Mouse (Mus musculus) liver (tissue): ENCODE measurements around the gene Heatr6.

Source experiments
- DNase-seq: peaks from one replicate; pipeline ENCODE4 v3.0.0-alpha.2; 2020; ENCODE audit warnings: mixed read lengths

Gene Heatr6

DNA sequence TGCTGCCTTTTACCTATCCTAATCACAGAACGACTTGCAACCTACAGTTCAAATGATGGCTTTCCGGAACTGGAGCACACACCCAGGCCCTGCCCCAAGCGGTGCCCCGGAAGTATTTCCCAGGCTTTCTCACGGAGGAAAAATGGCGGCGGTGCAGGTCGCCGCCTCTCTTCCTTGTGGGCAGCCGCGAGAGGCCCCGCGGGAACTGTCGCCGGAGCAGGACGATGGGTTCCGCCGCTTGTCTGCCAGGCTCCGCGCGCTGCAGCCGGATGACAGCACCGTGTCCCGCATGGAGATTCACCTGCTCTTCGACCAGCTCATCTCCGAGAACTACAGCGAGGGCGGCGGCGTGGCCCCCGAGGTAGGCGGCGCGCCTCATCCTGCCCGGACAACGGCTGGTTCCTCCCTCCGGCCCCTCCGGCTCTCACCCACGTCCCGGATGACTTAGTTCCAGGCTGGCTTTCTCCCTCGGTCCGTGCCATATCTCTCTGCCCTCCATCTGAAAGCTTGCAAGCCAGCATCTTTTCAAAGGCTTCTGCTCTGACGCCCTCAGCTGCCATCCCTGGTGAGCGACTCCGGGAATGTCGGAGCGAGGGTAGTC, at the start of gene Heatr6:
Heatr6 (plus strand) TSS at position 116 of the 601 bp plus-strand sequence.
- DNase-seq = peak; percentile 83

DNA sequence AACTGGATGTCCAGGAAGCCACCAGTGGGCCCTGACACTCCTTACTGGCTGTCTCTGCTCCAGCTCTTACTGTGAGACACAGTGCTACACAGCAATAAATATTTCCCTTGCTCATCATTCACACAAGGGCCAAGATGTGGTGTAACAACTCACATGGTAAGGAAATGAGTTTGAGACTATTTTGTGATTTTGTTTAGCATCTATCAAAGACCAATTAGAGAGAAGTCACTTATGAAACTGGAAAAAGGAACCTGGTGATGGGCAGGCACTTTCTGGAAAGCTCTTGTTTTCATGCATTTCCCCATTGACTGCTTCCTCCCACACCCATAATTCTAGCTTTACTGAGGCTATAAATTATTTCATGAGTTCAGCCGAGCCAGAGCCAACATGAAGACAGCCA, 49.8 kb upstream of the Heatr6 start, which contains the start of gene Wfdc17:
Wfdc17 (plus strand) TSS at position 287 of the 400 bp plus-strand sequence.
- no peak for DNase-seq

DNA sequence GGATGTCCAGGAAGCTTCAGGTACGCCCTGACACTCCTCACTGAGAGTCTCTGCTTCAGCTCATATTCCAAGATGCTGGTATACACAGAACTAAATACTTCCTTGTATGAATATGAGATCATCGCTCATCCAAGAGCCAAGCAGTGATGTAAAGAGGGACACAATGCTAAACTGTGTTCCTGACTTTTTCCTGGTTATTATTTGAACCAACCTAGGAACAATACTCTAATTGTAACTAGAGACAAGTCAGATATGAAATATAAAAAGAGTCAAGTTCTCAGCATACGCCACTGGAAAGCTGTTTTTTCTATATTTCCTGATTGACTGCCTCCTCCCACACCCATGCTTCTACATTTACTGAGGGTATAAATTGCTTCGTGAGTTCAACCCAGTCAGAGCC, 44.8 kb upstream of the Heatr6 start, which contains the start of gene Wfdc18:
Wfdc18 (plus strand) TSS at position 301 of the 400 bp plus-strand sequence.
- DNase-seq = no peak

DNA sequence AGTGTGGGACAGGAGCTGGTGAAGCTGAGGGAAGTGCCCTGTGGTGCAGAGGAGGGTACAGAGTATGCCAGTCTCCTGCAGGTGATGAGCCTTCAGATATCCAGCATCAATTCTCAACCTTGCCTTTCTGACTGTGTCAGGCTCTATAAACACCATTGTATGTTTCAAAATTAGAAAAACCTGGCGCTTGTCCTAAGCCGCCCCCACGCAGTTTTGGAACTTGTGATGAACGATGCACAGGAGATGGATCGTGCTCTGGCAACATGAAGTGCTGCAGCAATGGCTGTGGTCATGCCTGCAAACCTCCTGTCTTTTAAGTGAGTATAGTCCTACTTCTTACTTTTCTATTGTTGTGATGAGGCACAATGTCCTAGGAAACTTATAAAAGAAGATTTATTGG, 43.8 kb upstream of the Heatr6 start:
- DNase-seq = no peak

DNA sequence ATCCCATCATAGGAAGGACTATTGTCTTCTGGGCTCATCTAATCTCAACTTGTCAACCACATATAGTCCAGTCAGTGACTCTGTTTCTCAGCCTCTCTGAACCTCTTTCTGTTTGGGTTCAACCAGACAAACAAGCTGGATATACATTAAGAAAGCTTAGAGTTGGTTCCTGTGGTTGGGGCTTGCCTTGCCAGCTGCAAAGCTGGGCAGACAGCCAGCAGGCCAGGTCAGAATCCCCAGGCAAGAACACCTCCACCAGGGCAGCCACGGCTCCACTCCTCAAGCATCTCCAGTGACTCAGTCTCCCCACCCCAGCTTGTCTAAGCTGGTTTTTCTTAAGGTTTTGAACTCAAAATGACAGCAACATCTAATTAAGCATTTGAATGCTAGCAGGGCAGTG, 40.8 kb upstream of the Heatr6 start:
- DNase-seq = no peak

DNA sequence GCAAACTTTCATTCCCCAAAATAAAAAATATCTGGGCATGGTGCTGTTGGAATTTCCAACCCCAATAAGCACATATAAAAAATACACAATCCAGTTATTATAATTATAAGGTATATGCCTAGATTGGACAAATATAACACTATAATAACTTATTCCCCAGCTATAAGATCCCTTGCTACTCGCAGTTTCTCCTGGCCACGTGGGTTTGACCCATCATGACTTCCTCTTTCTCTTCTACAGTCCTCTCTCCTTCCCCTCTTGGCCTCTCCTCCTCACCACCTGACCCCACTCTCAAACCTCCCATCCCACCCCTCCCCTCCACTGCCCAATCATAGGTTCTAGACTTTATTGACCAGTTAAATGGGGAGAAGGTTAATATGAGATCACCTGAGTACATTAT, 39.6 kb upstream of the Heatr6 start:
- DNase-seq = no peak

DNA sequence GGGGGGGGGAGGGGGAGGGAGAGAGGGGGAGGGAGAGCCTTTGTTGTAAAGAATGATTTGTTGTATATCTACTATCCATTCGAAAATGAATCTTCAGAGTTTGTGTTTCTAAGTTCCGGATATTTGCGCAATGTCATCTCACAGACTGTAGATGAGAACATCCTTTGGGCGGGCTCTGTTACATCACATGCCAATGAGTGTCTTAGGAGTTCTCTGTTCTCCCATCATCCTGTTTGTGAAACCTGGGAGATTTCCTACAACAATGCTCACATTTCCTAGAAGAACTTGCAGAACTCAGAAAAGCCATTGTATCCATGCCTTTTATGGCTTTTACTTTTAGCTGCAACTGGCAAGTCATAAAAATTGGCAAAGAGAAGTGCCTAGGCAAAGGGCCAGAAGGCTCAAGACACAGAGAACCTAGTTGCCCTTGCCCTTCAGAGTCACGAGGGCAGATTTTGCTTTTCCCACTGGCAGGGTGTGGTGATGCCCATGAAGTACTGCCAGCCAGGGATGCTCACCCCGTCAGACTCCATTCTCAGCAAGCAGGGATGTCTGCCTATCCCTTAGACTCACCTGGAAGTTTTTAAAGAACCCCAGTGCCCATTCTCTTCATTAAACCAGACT, 36.3 kb upstream of the Heatr6 start:
- no peak for DNase-seq

DNA sequence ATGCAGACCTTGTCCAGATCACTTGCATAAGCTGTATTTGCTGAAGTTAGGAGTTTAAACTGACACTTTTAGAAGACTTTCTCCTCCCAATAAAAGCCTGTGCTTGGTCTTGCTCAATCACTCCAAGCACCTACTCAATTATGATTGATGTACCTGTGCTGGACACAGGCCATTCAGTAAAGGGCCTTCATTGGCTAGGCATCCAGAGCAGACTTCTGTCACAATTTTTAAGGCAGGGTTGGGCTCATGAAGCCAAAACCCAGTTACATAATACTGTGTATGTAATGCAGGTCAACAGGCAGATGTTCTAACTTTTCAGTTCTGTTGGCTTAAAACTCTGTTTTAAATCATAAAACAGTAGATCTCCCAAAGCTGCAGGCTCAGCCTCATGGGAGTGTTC, 32.7 kb upstream of the Heatr6 start:
- no peak for DNase-seq

DNA sequence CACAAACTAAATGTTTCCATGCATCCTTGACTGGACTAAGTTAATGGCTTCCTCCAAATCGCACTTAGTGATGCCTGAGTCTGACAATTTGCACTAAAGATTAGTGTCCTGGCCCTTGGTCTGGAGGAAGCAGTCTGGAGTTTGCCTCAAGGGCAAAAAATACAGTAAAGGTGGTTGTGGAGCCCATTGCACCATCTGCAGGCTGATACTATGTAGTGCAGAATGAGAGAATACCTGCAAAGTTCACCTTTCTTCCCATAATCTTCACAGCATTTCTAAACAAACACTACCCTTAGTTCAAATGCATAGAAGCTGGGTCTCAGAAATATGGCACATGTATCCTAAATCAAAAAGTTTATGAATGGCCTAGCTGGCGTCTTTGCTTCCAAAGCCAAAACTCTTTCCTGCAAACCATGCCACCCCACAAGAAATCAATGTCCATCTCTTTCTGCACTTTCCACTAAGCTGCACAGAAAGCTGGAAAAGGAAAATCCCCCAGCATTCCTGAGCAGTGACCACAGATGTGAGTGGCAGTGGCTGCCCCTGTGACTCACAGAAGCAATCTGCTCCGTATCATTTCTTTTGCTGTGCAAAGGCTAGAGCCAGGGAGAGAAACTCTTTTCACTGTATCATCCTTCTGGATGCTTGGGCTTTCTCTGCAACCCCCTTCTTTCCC, 24.6 kb upstream of the Heatr6 start:
- DNase-seq = no peak

DNA sequence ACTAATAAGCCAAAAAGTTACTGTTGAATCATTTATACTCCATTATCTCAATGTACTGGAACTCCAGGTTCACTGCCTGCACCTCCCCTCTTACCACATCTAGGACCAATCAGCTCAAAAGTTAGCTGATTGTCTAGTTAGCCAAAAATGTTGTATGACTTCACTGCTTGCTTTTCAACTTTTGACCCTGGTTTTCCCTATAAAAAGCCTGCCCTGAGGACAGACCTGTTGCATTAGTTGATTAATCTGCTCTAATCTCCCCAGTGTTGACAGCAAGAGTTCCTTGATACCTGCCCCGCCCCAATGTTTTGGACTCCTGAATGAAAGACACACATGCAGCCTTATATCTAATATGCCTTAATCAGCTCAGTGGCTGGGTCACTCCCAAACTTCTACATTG, 22.4 kb upstream of the Heatr6 start:
- DNase-seq = no peak

DNA sequence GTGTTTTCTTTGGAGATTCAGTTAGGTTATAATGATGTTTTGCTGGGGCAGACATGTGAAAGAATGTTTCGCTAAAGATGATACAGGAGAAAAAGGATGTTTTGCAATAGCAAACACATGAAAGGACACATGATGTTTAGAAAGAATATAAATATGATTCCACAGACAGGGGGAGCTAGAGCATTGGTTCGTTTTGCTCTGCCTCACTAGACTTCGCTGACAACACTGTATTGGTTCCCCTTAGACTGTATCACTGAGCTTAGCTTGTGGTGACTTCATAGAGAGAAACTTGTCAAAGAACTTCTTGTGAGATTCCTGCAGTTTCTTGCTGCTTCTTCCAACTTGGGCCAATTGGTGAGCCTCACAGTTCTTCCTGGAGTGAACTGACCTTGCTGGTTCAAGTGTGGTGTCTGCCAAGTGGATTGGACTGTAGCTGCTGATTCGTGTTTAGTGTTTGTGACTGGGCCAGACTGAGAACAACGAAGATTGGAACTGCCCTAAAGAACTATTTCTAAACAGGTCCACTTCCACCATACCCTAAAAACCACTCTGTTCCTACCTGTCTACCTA, 20.3 kb upstream of the Heatr6 start:
- no peak for DNase-seq

DNA sequence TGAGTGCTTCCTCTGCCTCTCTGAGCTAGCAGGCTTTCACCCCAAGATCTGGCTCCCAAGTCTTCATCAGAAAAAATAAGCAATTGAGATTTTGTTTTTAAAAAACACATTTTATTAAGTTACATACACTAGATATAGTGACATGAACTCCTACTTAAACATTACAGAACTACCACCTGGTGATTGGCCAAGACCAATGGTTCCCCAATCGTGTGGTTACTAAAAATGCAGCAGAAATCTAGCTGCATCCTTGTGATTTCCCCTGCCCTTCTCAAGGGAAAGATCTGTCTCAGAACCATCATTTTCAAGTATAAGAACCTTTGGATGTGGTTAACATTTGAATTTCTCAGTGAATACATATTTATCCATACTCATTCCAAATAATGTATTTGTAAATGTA, 19.3 kb upstream of the Heatr6 start:
- no peak for DNase-seq

DNA sequence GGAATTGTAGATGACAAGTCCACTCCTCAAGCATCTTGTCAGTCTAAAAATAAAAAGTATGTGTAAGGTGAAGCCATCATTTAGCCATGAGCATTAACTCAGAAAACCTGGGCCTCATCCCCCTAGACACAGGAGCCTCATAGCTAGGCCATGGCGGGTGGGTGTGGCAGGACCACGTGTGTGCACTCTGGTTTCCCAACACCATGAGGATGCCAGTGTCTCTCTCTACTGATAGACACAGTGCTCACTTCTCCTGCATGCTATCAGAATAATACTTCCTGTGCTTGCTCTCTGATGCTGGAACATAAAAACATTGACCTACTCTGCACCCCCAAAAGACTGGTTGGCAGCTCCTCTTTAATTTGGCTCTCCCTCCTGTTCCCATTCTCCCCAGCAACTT, 17.6 kb upstream of the Heatr6 start:
- no peak for DNase-seq

DNA sequence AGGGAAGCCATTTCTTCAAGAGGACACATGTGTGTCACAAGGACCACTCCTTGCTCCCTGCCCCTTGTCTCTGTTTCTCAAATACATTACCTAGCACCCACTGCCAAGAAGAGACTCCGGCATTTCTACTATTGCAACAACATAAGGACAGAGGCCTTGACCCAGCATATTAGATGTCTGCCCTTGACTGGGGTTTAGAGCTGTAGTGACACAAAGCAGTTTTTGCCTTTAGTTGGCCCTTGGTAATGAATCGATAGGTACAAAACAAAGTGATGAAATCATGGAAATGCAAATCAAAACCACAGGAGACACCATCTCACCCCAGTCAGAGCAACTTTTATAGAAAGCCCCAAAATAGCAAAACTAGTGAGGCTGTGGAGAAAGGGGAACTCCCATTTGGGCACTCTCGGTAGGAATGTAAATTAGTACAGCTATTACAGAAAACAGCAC, 16.4 kb upstream of the Heatr6 start:
- DNase-seq = no peak

DNA sequence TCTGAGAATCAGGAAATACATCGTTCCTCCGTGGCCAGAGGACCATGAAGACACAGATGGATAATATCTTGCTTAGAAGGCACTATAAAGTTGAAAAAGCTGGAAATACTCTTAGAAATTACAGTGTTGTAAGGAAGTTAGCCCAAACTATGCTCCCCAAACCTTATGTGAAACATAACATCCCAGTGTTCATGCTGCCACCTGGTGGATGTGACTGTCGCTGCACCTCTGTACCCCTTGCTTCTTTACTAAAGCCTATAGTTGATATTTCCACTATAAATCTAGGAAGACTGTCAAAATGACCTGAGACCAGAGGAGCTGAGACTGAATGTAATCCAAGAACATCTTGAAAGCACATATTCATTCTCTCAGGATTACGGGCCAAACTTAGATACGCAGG, 14.3 kb upstream of the Heatr6 start:
- peak; percentile 65 for DNase-seq

DNA sequence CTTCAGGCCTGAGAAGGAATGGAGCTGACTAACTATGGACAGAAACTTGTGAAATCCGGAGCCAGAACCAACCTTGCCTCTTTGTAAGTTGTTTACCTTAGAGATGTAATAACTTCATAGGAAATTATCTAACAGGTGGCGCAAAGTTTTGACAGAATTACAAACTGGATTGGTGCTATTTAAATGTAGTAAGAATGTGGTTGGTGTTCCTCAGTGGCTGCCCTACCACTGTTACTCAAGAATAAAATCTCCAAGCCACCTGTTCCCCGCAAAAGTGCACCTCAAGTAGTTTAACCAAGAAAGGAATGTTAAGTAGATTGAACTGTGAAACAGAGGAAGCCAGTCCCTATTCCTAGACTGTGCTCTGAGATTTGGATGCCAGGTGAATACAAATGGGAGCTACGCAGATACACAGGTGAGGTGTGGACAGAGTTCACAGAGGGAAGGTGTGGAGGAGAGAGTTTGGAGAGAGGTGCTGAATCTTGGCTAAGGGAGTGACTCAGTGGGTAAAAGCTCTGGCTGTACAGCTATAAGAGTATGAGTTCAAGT, 13.0 kb upstream of the Heatr6 start:
- DNase-seq = no peak

DNA sequence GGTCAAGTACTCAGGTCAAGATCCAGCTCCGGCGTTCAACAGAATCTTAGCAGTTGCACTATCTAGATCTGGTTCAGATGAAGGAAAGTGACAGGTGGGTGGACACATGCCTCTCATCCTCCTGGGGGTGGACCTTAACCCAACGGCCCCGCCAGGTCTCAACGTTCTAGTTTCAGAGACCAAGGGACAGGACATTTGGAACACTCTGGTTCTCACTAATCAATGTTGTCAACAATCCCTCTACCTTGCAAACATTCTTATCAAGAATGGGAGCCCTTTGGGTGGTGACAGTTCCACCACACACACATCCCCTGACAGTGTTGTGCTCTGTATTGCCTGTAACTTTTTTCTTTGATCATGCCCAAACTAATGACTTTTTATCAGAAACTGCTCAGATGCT, 11.7 kb upstream of the Heatr6 start:
- peak; percentile 13 for DNase-seq

DNA sequence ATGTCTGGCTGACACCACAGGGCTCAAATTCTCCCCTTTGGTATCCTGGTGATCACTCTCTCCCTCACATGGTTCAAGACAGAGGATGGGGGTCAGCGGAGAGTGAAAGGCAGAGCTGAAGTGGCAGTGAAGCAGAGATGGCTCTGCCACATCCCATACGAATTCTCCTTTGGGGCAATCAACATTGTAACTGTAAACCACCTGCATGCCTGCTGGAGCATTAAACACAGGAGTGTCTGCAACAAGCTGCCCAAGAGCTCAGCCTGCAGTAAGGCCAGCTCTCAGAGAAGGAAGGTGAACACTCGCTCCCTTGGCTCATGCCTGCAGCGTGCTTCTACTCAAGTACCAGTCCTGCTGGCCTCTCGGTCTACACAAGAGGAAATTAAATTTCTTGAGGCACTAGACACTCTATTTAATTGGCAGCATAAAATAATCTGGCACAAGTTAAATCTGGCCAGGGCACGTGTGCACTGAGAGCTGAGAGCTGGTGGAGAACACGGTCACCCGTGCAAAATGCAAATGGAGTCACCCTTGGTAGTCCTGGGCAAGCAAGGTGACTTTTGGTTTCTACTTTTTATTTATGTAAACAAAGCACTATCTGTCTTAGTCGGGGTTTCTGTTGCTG, 10.7 kb upstream of the Heatr6 start:
- no peak for DNase-seq

DNA sequence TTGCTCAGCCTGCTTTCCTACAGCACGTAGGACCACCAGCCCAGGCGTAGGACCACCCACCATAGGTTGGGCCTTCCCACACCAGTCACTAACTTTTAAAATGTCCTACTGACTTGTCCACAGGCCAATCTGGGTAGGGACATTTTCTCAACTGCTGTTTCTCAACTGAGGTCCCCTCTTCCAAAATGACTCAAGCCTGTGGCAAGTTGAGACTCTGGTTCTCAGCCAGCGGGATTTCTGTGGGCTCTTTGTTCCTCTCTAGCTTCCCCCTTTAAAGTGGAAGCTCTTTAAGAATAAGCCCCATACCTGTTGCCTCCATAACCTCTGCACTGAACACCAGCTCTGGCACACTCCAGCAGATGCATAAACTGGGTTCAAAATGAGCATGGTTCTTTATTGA, 10.0 kb upstream of the Heatr6 start:
- no peak for DNase-seq

DNA sequence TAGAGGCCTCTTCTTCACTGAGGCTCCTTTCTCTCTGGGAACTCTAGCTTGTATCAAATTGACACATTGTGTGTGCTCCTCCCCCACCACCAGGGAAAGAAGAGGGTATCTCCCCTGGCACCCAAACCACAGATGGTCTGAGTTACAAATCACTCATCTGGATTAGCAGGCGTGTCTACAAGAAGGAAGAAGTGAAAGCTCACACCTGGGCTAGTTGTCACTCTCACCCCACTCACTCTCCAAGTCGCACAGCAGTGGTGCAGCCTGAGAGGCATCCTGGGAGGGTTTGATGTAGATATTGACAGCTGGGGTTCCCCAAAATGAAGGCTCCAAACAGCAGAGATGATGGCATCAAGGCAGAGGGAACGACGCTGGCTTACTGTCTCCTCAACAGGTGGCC, 7.3 kb upstream of the Heatr6 start:
- DNase-seq = no peak

DNA sequence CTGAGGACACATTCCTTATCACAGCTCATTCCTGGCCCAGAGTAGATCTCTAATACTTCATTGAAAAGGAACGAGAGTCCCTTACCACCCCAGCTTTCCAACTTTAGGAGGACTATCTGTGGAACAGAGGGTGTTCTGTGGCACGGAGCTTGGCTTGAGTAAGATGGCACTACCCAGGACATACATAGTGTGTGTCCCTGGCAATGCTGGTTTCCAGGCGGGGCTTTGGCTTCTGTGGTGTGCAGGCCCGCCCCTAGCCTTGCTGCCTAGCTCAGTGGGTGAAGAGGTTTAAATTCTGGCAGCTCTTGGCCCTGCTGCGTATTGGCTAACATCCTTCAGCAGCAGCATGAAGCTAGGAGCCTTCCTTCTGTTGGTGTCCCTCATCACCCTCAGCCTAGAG, 6.8 kb upstream of the Heatr6 start, which contains the start of gene Wfdc21:
Wfdc21 (plus strand) TSS at position 260 of the 400 bp plus-strand sequence.
- DNase-seq = no peak

DNA sequence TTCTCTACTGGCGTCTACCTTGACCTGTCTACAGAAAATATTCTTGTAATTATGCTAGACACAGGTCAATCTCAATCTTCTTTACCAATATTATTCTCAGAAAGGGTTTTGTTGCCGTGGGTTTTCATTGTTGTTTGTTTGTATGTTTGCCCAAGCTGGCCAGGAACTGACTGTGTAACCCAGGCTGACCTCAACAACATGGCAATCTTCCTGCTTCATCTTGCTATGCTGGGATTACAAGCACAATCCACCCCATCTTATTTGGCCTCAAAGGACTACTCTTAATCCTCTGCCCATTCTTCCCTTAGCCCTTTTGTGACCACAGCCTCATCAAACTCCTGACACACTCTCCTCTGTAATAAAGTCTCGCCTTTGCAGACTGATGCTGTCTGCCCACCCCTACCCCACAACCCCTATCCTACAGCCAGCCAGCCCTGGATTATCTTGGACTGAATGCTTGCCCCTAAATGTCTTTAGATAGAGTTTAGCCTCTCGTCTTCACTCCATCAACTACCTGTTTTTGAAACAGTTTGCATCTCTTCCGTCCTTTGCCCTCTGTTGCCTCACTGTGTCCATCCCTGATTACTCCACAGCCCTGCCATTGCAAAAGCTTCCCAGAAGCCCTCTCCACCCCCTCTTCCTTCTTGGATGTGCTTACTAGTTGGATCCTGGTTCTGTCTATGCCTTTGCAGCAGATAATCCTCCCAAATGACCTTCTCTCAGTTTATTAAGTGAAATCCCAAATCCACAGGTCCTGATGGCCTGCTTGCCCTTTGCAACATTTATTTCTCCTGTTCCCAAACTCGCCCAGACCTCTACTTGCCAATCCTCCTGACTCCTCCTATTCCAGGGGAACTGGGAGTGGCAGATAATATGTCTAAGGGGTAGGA, 5.9 kb upstream of the Heatr6 start:
- DNase-seq = no peak
